In the genomic region with DNA sequence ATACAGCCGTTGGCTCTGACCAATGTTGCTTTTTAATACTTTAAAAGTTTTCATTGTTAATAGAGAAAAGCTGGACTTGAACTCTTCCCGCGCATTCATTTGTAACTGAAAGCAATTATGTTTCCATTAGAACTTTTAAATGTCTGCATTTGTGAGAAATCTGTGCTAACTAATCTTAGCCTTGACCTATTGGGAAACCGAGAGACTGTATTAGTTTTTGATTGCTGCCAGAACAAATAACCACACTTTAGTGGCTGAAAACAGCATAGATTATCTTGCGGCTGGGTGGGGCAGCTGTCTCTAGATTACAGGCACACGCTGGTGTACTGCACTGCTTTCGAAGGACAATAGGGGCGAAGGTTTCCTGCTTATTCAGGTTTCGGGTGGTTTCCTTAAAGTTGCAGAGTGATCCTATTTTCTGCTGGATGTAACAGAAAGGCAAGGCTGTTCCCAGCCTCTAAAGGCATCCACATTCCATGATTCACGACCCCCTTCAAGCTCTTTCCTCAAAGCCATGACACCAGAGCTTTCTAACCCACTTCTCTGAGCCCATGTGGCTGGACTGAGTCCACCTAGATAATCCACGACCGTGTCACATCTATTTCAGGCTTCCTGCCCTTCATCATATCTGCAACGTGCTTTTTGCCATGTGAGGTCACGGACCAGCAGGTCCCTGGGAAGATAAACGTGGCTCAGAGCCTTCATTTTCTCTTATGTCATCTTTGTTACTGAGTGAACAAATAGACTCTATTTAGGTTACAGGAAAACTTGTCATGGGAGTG, we compare ENCODE assay signal across 18 mouse cellular contexts. TPM values are rescaled to one million over a fixed set of nuclear protein-coding genes. Genes with fewer than 3 reads are reported as not detected.
DNase-seq lines count a peak whose midpoint lies in the region; ATAC-seq and TF ChIP-seq lines count a peak whose summit lies in the region.
"Had no signal": no experiment of that assay in that cellular context is flagged by ENCODE, and none has a peak within 500 bp of the region (broad histone marks: within the 10 kb centered on the region; RNA-seq: fewer than 3 reads in every experiment).

No protein-coding gene starts in this region.

- peak; percentile 81 for ATAC-seq in heart, embryonic 16.5 days (replicated peaks; ENCODE audit: extremely low read depth, insufficient read depth, low FRiP score)
- ATAC-seq in granulocyte monocyte progenitor cell, adult 5-6 weeks (replicated peaks; ENCODE audit: poor library complexity, severe bottlenecking), result no peak
- ATAC-seq: forebrain, embryonic 13.5 days; hindbrain, embryonic 16.5 days had no signal

- peak overlapping the region; percentile 24 for H3K4me2 ChIP-seq in heart, embryonic 16.5 days (ENCODE audit: low read depth, low read length)
- H3K4me2 ChIP-seq: embryonic facial prominence, embryonic 12.5 days; forebrain, embryonic 13.5 days; neural tube, embryonic 12.5 days had no signal

- H3K27ac ChIP-seq in heart, embryonic 16.5 days (ENCODE audit: low read length), result peak overlapping the region; percentile 94
- H3K27ac ChIP-seq in thymus, adult 2 months (ENCODE audit: control insufficient read depth, insufficient read depth, low read length), result no peak overlapping the region
- H3K27ac ChIP-seq: embryonic facial prominence, embryonic 12.5 days; forebrain, embryonic 13.5 days; neural tube, embryonic 12.5 days had no signal

- peak; percentile 31 for DNase-seq in kidney, adult 9 months
- DNase-seq in kidney, adult 8-10 months, result no peak
- DNase-seq in adrenal gland, postnatal 36 days, result peak; percentile 39 to 49
- DNase-seq in layer of hippocampus, postnatal 25 days (ENCODE audit: extremely low spot score in 1 of 2, low spot score in 1 of 2), result no peak
- DNase-seq in thymus, adult 2 months, result no peak
- DNase-seq: cerebellum, postnatal 14 days; gastrocnemius, postnatal 10 days; layer of hippocampus, adult 9-11 months; midbrain, embryonic 14.5 days had no signal

- whole genome bisulfite sequencing in heart, embryonic 16.5 days, result 27% methylated on average over 15 of the region's 15 CpGs
- 75% methylated on average over 15 of the region's 15 CpGs for WGBS in thymus, adult 2 months

- no peak for TF ChIP-seq CTCF in E14TG2a.4 (conservative IDR thresholded peaks at IDR 0.05; ENCODE audit: low read length)
- no peak for TF ChIP-seq CTCF in thymus, adult 2 months (IDR thresholded peaks at IDR 0.05; ENCODE audit: borderline replicate concordance, control insufficient read depth, extremely low read depth, insufficient read depth, low read length, poor library complexity)

- H3K9ac ChIP-seq in heart, embryonic 16.5 days (ENCODE audit: low read length), result peak overlapping the region; percentile 36; the same call in 1 of the 2 replicates
- H3K9ac ChIP-seq: embryonic facial prominence, embryonic 12.5 days; forebrain, embryonic 13.5 days; neural tube, embryonic 12.5 days had no signal

- H3K4me3 ChIP-seq in E14TG2a.4 (replicated peaks; ENCODE audit: low read length), result 0 out of 2 replicates have a peak overlapping the region, but pooled peaks have one; percentile 7
- H3K4me3 ChIP-seq in heart, embryonic 16.5 days (ENCODE audit: low read length), result no peak overlapping the region
- H3K4me3 ChIP-seq in thymus, adult 2 months (ENCODE audit: control insufficient read depth, insufficient read depth, low read length), result no peak overlapping the region
- H3K4me3 ChIP-seq: embryonic facial prominence, embryonic 12.5 days; forebrain, embryonic 13.5 days; neural tube, embryonic 12.5 days had no signal

- no peaks in the 10 kb centered on the region for H3K9me3 ChIP-seq in E14TG2a.4 (ENCODE audit: low read length)
- H3K9me3 ChIP-seq in heart, embryonic 16.5 days (replicated peaks; ENCODE audit: control insufficient read depth, low read length), result no peaks in the 10 kb centered on the region; the same call in 1 of the 2 replicates
- H3K9me3 ChIP-seq: embryonic facial prominence, embryonic 12.5 days; forebrain, embryonic 13.5 days; neural tube, embryonic 12.5 days had no signal

- no peak for TF ChIP-seq POLR2A in thymus, adult 2 months (IDR thresholded peaks at IDR 0.05; ENCODE audit: control insufficient read depth, extremely low read depth, insufficient read depth, low read length, poor library complexity)

- no peaks in the 10 kb centered on the region for H3K27me3 ChIP-seq in E14TG2a.4 (ENCODE audit: insufficient read depth, low read length)
- H3K27me3 ChIP-seq in heart, embryonic 16.5 days (ENCODE audit: control insufficient read depth, insufficient read depth, low read length), result no peaks in the 10 kb centered on the region
- no peaks in the 10 kb centered on the region for H3K27me3 ChIP-seq in thymus, adult 2 months (ENCODE audit: control insufficient read depth, insufficient read depth, low read length)
- H3K27me3 ChIP-seq: embryonic facial prominence, embryonic 12.5 days; forebrain, embryonic 13.5 days; neural tube, embryonic 12.5 days; Patski had no signal

- peaks cover 49% of the 10 kb centered on the region for H3K36me3 ChIP-seq in E14TG2a.4 (ENCODE audit: insufficient read depth, low read length)
- H3K36me3 ChIP-seq in heart, embryonic 16.5 days (ENCODE audit: control insufficient read depth, insufficient read depth), result peaks cover 39% of the 10 kb centered on the region
- H3K36me3 ChIP-seq in thymus, adult 2 months (ENCODE audit: control insufficient read depth, insufficient read depth, low read length), result no peaks in the 10 kb centered on the region
- H3K36me3 ChIP-seq: neural tube, embryonic 12.5 days had no signal

- peaks cover 57% of the 10 kb centered on the region for H3K4me1 ChIP-seq in E14TG2a.4 (replicated peaks; ENCODE audit: low read depth, low read length)
- peaks cover 48% of the 10 kb centered on the region for H3K4me1 ChIP-seq in heart, embryonic 16.5 days (ENCODE audit: control insufficient read depth, insufficient read depth, low read length)
- no peaks in the 10 kb centered on the region for H3K4me1 ChIP-seq in thymus, adult 2 months (replicated peaks; ENCODE audit: control insufficient read depth, insufficient read depth, low read length)
- H3K4me1 ChIP-seq: forebrain, embryonic 13.5 days; neural tube, embryonic 12.5 days had no signal

RNA-seq across cellular contexts. Expression of gene Lamb1, which starts 28.5 kb away (rescaled TPM):
- total RNA-seq in adrenal gland, postnatal 36 days (2021), result 100 to 1,000 TPM; 121 to 201 TPM
- 92.1 and 113 TPM in 2 replicates for polyA plus RNA-seq in heart, embryonic 16.5 days (2015; fragmentation: Nextera tagmentation; extraction: Ambion mirVana)
- 10 to 100 TPM; 36.1 to 37.7 TPM for total RNA-seq in layer of hippocampus, postnatal 25 days (2021)
- 14.0 TPM in 2 replicates for polyA plus RNA-seq in thymus, adult 2 months (2012; rRNA removed)
- not detected in 2 replicates for total RNA-seq in granulocyte monocyte progenitor cell, adult 5-6 weeks (2014; fragmentation: Nextera tagmentation)
- not detected in 2 replicates for total RNA-seq in granulocyte monocyte progenitor cell, adult 5-6 weeks (2017)

RNA-seq across cellular contexts. Expression of gene Gm6993, which starts 53.0 kb away (rescaled TPM):
- not detected for total RNA-seq in adrenal gland, postnatal 36 days (2021)
- not detected in 2 replicates for polyA plus RNA-seq in heart, embryonic 16.5 days (2015; fragmentation: Nextera tagmentation; extraction: Ambion mirVana)
- total RNA-seq in layer of hippocampus, postnatal 25 days (2021), result not detected
- not detected in 2 replicates for polyA plus RNA-seq in thymus, adult 2 months (2012; rRNA removed)
- not detected in 2 replicates for total RNA-seq in granulocyte monocyte progenitor cell, adult 5-6 weeks (2014; fragmentation: Nextera tagmentation)
- total RNA-seq in granulocyte monocyte progenitor cell, adult 5-6 weeks (2017), result not detected in 2 replicates
- total RNA-seq: gastrocnemius, postnatal 10 days had no signal
- polyA plus RNA-seq: embryonic facial prominence, embryonic 12.5 days; forebrain, embryonic 13.5 days; hindbrain, embryonic 16.5 days; limb, embryonic 11.5 days; midbrain, embryonic 14.5 days; neural tube, embryonic 12.5 days; Patski had no signal

RNA-seq across cellular contexts. Expression of gene Dld, which starts 57.7 kb away (rescaled TPM):
- total RNA-seq in adrenal gland, postnatal 36 days (2021), result 100 to 1,000 TPM; 290 to 341 TPM
- polyA plus RNA-seq in heart, embryonic 16.5 days (2015; fragmentation: Nextera tagmentation; extraction: Ambion mirVana), result 246 and 263 TPM in 2 replicates
- 100 to 1,000 TPM; 104 to 107 TPM for total RNA-seq in layer of hippocampus, postnatal 25 days (2021)
- 15.3 and 17.4 TPM in 2 replicates for polyA plus RNA-seq in thymus, adult 2 months (2012; rRNA removed)
- 72.1 and 92.7 TPM in 2 replicates for total RNA-seq in granulocyte monocyte progenitor cell, adult 5-6 weeks (2014; fragmentation: Nextera tagmentation)
- 166 and 168 TPM in 2 replicates for total RNA-seq in granulocyte monocyte progenitor cell, adult 5-6 weeks (2017)

Comparison
In these comparisons a context has a peak if more than half of its experiments do, and no peak if none do; other contexts are left out.
1. DNase-seq: peak in kidney, adult 9 months (single experiment) and adrenal gland, postnatal 36 days (2 of 2); none in kidney, adult 8-10 months (0 of 2), layer of hippocampus, postnatal 25 days (0 of 2) and thymus, adult 2 months (single experiment).
2. RNA of gene Lamb1, which starts 28.5 kb away (total RNA-seq): 121 to 201 TPM in adrenal gland, postnatal 36 days and 36.1 to 37.7 TPM in layer of hippocampus, postnatal 25 days; not detected in granulocyte monocyte progenitor cell, adult 5-6 weeks; every median in the first group is over 10 times any median in the second.